Mouse (Mus musculus) liver, adult 2 months (tissue): Measurements from ENCODE around the gene Acvrl1. TPM values are rescaled to one million over a fixed set of nuclear protein-coding genes. Genes with fewer than 3 reads are reported as not detected.
A peak's percentile ranks its signal among the peaks of the same experiment; 100 is the strongest.

Source experiments
- DNase-seq: peaks from one replicate; pipeline ENCODE4 v3.0.0-alpha.2; 2011; ENCODE audit warnings: low read depth, low spot score; ENCODE audit errors: extremely low read depth
- H3K27ac ChIP-seq: fragments of 200-500 bp; replicated peaks from 2 replicates; pipeline ENCODE4 v1.5.1; 2012; ENCODE audit warnings: low read depth, mild to moderate bottlenecking, control low read depth, inconsistent platforms, low read length; ENCODE audit not compliant: insufficient read depth
- H3K27me3 ChIP-seq: fragments of 200-500 bp; 2 replicates; pipeline ENCODE4 v1.6.1; 2012; ENCODE audit warnings: mild to moderate bottlenecking, moderate library complexity, low read length, inconsistent platforms; ENCODE audit not compliant: control insufficient read depth, insufficient read depth
- H3K36me3 ChIP-seq: fragments of 200-500 bp; 2 replicates; pipeline ENCODE4 v1.6.1; 2012; ENCODE audit warnings: low read length, inconsistent platforms; ENCODE audit not compliant: control insufficient read depth, insufficient read depth
- H3K4me1 ChIP-seq: fragments of 200-500 bp; 2 replicates; pipeline ENCODE4 v1.6.1; 2011; ENCODE audit warnings: low read length; ENCODE audit not compliant: control insufficient read depth, insufficient read depth
- H3K4me3 ChIP-seq: fragments of 200-500 bp; 2 replicates; pipeline ENCODE4 v1.5.1; 2011; ENCODE audit warnings: low read depth, mild to moderate bottlenecking, control low read depth, low read length, moderate library complexity; ENCODE audit not compliant: insufficient read depth
- H3K79me2 ChIP-seq: fragments of 200-500 bp; 2 replicates; pipeline ENCODE4 v1.6.1; 2012; ENCODE audit warnings: inconsistent platforms, mild to moderate bottlenecking, low read length, moderate library complexity; ENCODE audit not compliant: control insufficient read depth, insufficient read depth
- H3K9ac ChIP-seq: fragments of 200-500 bp; 2 replicates; pipeline ENCODE4 v1.6.1; 2012; ENCODE audit warnings: low read depth, mild to moderate bottlenecking, control low read depth, inconsistent platforms, low read length
- CTCF ChIP-seq: fragments of 200-500 bp; IDR thresholded peaks from 2 replicates; pipeline ENCODE4 v1.5.1; 2011; ENCODE audit warnings: low read depth, low read length, control low read depth
- POLR2A ChIP-seq: fragments of 200-500 bp; IDR thresholded peaks from 2 replicates; pipeline ENCODE4 v1.6.1; 2011; ENCODE audit warnings: low read length, control low read depth; ENCODE audit not compliant: insufficient read depth; ENCODE audit errors: extremely low read depth
- WGBS: fragments of 180-500 bp; shearing (Covaris S2); methylation state at CpG from one replicate; pipeline ENCODE4 v1.1.7; 2018; 5-methylcytosine and 5-hydroxymethylcytosine counted together
- polyA plus RNA-seq: library from polyadenylated mRNA; depleted of rRNA; stranded (reverse); fragments of >200 nt; gene quantifications from 2 replicates; pipeline ENCODE4 v1.2.3, GENCODE M21; 2012
- total RNA-seq: library from RNA; depleted of rRNA; stranded (reverse); fragments of >200 nt; gene quantifications from 2 replicates; pipeline ENCODE4 v1.2.3, GENCODE M21; 2014

The Acvrl1 gene
- total and polyA plus RNA-seq, 2 experiments = 3.0 to 4.0 TPM

- H3K27me3 ChIP-seq = no peaks in the 10 kb centered on the region
- no peak overlapping the region for H3K4me3 ChIP-seq
- TF ChIP-seq POLR2A (no peak), CTCF (no peak)
- H3K9ac ChIP-seq = peak overlapping the region; percentile 44; the same call in 1 of the 2 replicates
- WGBS = 14% methylated on average over 5 of the region's 5 CpGs
- no peak overlapping the region for H3K27ac ChIP-seq
- H3K79me2 ChIP-seq = peaks cover 18% of the 10 kb centered on the region; the same call in 1 of the 2 replicates
- no peaks in the 10 kb centered on the region for H3K36me3 ChIP-seq
- DNase-seq = no peak
- peaks cover 16% of the 10 kb centered on the region for H3K4me1 ChIP-seq
Measured at GRCm38 (mm10) chr15:101175131-101175460, 46.8 kb downstream of the Acvrl1 start.

GRCm38 (mm10) chr15:101175613-101176283 is 47.4 kb downstream of the Acvrl1 start:
- no peak for TF ChIP-seq POLR2A
- TF ChIP-seq CTCF = no peak
- H3K79me2 ChIP-seq = peaks cover 24% of the 10 kb centered on the region; the same call in 1 of the 2 replicates
- no peaks in the 10 kb centered on the region for H3K36me3 ChIP-seq
- peaks cover 16% of the 10 kb centered on the region for H3K4me1 ChIP-seq
- DNase-seq = no peak
- no peak overlapping the region for H3K4me3 ChIP-seq
- WGBS = 40% methylated on average over 17 of the region's 17 CpGs
- no peak overlapping the region for H3K27ac ChIP-seq
- no peak overlapping the region for H3K9ac ChIP-seq
- H3K27me3 ChIP-seq = no peaks in the 10 kb centered on the region

- TF ChIP-seq POLR2A = no peak
- TF ChIP-seq CTCF = no peak
- Histone ChIP-seq H3K4me3 (no peak overlapping the region), H3K4me1 (peaks cover 16% of the 10 kb centered on the region), H3K9ac (no peak overlapping the region), H3K79me2 (peaks cover 24% of the 10 kb centered on the region; the same call in 1 of the 2 replicates), H3K27me3 (no peaks in the 10 kb centered on the region), H3K27ac (no peak overlapping the region), H3K36me3 (no peaks in the 10 kb centered on the region)
- peak; percentile 30 for DNase-seq
- WGBS = 16% methylated on average over 3 of the region's 3 CpGs
Measured at GRCm38 (mm10) chr15:101176284-101176680, 48.0 kb downstream of the Acvrl1 start.

- Histone ChIP-seq H3K4me3 (no peak overlapping the region), H3K4me1 (peaks cover 20% of the 10 kb centered on the region), H3K27ac (no peak overlapping the region), H3K27me3 (no peaks in the 10 kb centered on the region), H3K9ac (no peak overlapping the region), H3K36me3 (no peaks in the 10 kb centered on the region), H3K79me2 (peaks cover 27% of the 10 kb centered on the region; the same call in 1 of the 2 replicates)
- WGBS = 30% methylated on average over 8 of the region's 8 CpGs
- TF ChIP-seq CTCF (no peak), POLR2A (no peak)
- DNase-seq = peak; percentile 60
Measured at GRCm38 (mm10) chr15:101176795-101177691, 48.7 kb downstream of the Acvrl1 start.

GRCm38 (mm10) chr15:101180363-101181105 is 52.2 kb downstream of the Acvrl1 start:
- H3K27me3 ChIP-seq = no peaks in the 10 kb centered on the region
- peaks cover 27% of the 10 kb centered on the region; the same call in 1 of the 2 replicates for H3K79me2 ChIP-seq
- no peak overlapping the region for H3K27ac ChIP-seq
- no peak for DNase-seq
- 77% methylated on average over 15 of the region's 15 CpGs for WGBS
- H3K36me3 ChIP-seq = no peaks in the 10 kb centered on the region
- H3K9ac ChIP-seq = no peak overlapping the region
- H3K4me3 ChIP-seq = no peak overlapping the region
- peaks cover 18% of the 10 kb centered on the region for H3K4me1 ChIP-seq
- TF ChIP-seq CTCF (no peak), POLR2A (no peak)
